23 mouse cellular contexts compared by ENCODE assay signal in the genomic region with DNA sequence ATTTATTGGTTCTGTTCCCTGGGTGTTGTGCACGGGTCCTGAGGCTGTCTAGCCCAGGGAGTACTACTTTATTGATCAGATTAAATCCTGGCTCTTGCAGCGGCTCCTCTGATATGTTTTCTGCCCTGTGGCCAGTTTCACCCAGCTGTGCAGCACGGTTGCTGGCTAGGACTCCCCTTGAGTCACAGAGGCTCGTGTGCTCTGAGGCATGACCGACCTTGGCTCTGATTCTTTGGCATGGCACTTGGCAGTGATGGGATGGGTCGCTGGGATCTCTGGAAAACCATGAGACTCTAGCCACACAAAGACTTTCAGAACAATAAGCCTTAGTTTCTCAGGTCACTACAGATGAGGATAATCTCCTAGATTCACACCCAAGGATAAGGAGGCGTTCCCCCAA. TPM values are rescaled to one million over a fixed set of nuclear protein-coding genes. Genes with fewer than 3 reads are reported as not detected.
DNase-seq lines count a peak whose midpoint lies in the region; ATAC-seq and TF ChIP-seq lines count a peak whose summit lies in the region.
"Had no signal": no experiment of that assay in that cellular context is flagged by ENCODE, and none has a peak within 500 bp of the region (broad histone marks: within the 10 kb centered on the region; RNA-seq: fewer than 3 reads in every experiment).

No protein-coding gene starts in this region.

- TF ChIP-seq CTCF in kidney, adult 2 months (conservative IDR thresholded peaks at IDR 0.05; ENCODE audit: insufficient read depth, insufficient read length, low read depth, low read length): no peak
- no peak for TF ChIP-seq CTCF in liver, adult 2 months (IDR thresholded peaks at IDR 0.05; ENCODE audit: low read depth, low read length)

- no peak overlapping the region for H3K4me2 ChIP-seq in kidney, embryonic 14.5 days (replicated peaks; ENCODE audit: low read depth, low read length)
- no peak overlapping the region for H3K4me2 ChIP-seq in liver, embryonic 11.5 days
- H3K4me2 ChIP-seq in neural tube, embryonic 15.5 days: no peak overlapping the region
- H3K4me2 ChIP-seq: heart, embryonic 13.5 days; hindbrain, embryonic 13.5 days had no signal

- no peaks in the 10 kb centered on the region for H3K9me3 ChIP-seq in kidney, embryonic 14.5 days (ENCODE audit: control insufficient read depth, low read length)
- H3K9me3 ChIP-seq in liver, embryonic 11.5 days (ENCODE audit: control insufficient read depth, low read length): no peaks in the 10 kb centered on the region
- no peaks in the 10 kb centered on the region for H3K9me3 ChIP-seq in neural tube, embryonic 15.5 days (replicated peaks)
- H3K9me3 ChIP-seq: forebrain, embryonic 10.5 days; heart, embryonic 13.5 days; hindbrain, embryonic 13.5 days; limb, embryonic 10.5 days had no signal

- H3K79me2 ChIP-seq in liver, adult 2 months (ENCODE audit: control insufficient read depth, insufficient read depth, low read length): no peaks in the 10 kb centered on the region

- H3K9ac ChIP-seq in kidney, embryonic 14.5 days (ENCODE audit: low read depth, low read length): no peak overlapping the region
- H3K9ac ChIP-seq in liver, adult 2 months (ENCODE audit: low read depth, low read length): no peak overlapping the region
- H3K9ac ChIP-seq in liver, embryonic 11.5 days (ENCODE audit: low read depth, low read length): no peak overlapping the region
- no peak overlapping the region for H3K9ac ChIP-seq in neural tube, embryonic 15.5 days (replicated peaks)
- H3K9ac ChIP-seq: heart, embryonic 13.5 days; hindbrain, embryonic 13.5 days; liver, postnatal 0 days had no signal

- H3K4me3 ChIP-seq in kidney, adult 2 months (ENCODE audit: insufficient read depth, low read depth, low read length): no peak overlapping the region
- H3K4me3 ChIP-seq in kidney, embryonic 14.5 days (ENCODE audit: low read length): no peak overlapping the region
- H3K4me3 ChIP-seq in liver, adult 2 months (ENCODE audit: insufficient read depth, low read depth, low read length): no peak overlapping the region
- no peak overlapping the region for H3K4me3 ChIP-seq in liver, embryonic 11.5 days (ENCODE audit: low read depth, low read length)
- H3K4me3 ChIP-seq in neural tube, embryonic 15.5 days (replicated peaks): no peak overlapping the region
- H3K4me3 ChIP-seq: forebrain, embryonic 10.5 days; heart, embryonic 13.5 days; hindbrain, embryonic 13.5 days; left cerebral cortex, adult 2 months; limb, embryonic 10.5 days had no signal

- no peaks in the 10 kb centered on the region for H3K36me3 ChIP-seq in kidney, adult 2 months (ENCODE audit: control insufficient read depth, insufficient read depth, low read length)
- H3K36me3 ChIP-seq in kidney, embryonic 14.5 days (ENCODE audit: control insufficient read depth, insufficient read depth, low read length): no peaks in the 10 kb centered on the region
- H3K36me3 ChIP-seq in liver, adult 2 months (ENCODE audit: control insufficient read depth, insufficient read depth, low read length): no peaks in the 10 kb centered on the region
- H3K36me3 ChIP-seq in liver, embryonic 11.5 days (ENCODE audit: control insufficient read depth, insufficient read depth, low read length): no peaks in the 10 kb centered on the region
- no peaks in the 10 kb centered on the region for H3K36me3 ChIP-seq in neural tube, embryonic 15.5 days
- H3K36me3 ChIP-seq: forebrain, embryonic 10.5 days; heart, embryonic 13.5 days; hindbrain, embryonic 13.5 days; limb, embryonic 10.5 days had no signal

- no peaks in the 10 kb centered on the region for H3K27me3 ChIP-seq in kidney, adult 2 months (replicated peaks; ENCODE audit: control insufficient read depth, insufficient read depth, low read length)
- H3K27me3 ChIP-seq in kidney, embryonic 14.5 days (ENCODE audit: control insufficient read depth, insufficient read depth, low read length): no peaks in the 10 kb centered on the region
- H3K27me3 ChIP-seq in liver, adult 2 months (ENCODE audit: control insufficient read depth, insufficient read depth, low read length): no peaks in the 10 kb centered on the region
- no peaks in the 10 kb centered on the region; the same call in 1 of the 2 replicates for H3K27me3 ChIP-seq in liver, embryonic 11.5 days (replicated peaks; ENCODE audit: control insufficient read depth, insufficient read depth, low read length)
- H3K27me3 ChIP-seq in neural tube, embryonic 15.5 days (replicated peaks): no peaks in the 10 kb centered on the region

- no peak overlapping the region for H3K27ac ChIP-seq in kidney, adult 2 months (ENCODE audit: insufficient read depth, low read depth, low read length)
- no peak overlapping the region for H3K27ac ChIP-seq in kidney, embryonic 14.5 days (ENCODE audit: low read depth, low read length)
- no peak overlapping the region for H3K27ac ChIP-seq in liver, adult 2 months (replicated peaks; ENCODE audit: insufficient read depth, low read depth, low read length)
- H3K27ac ChIP-seq in liver, embryonic 11.5 days (ENCODE audit: low read depth, low read length): no peak overlapping the region
- no peak overlapping the region for H3K27ac ChIP-seq in neural tube, embryonic 15.5 days (replicated peaks)
- H3K27ac ChIP-seq: forebrain, embryonic 10.5 days; heart, embryonic 13.5 days; hindbrain, embryonic 13.5 days; left cerebral cortex, adult 2 months; limb, embryonic 10.5 days; macrophage had no signal

- no peak for ATAC-seq in kidney, embryonic 14.5 days (ENCODE audit: low FRiP score, low TSS enrichment)
- no peak for ATAC-seq in liver, embryonic 11.5 days (replicated peaks; ENCODE audit: low FRiP score)
- no peak for ATAC-seq in neural tube, embryonic 15.5 days (ENCODE audit: low FRiP score)
- ATAC-seq: forebrain, embryonic 16.5 days; inflammation-experienced regulatory T-cells, adult 6 months; liver, postnatal 0 days; lung, postnatal 0 days had no signal

- 0 out of 2 replicates have a peak, but pooled peaks cover 2% of the 10 kb centered on the region for H3K4me1 ChIP-seq in kidney, adult 2 months (ENCODE audit: control insufficient read depth, insufficient read depth, low read length)
- no peaks in the 10 kb centered on the region for H3K4me1 ChIP-seq in kidney, embryonic 14.5 days (ENCODE audit: control insufficient read depth, insufficient read depth, low read length)
- H3K4me1 ChIP-seq in liver, adult 2 months (ENCODE audit: control insufficient read depth, insufficient read depth, low read length): no peaks in the 10 kb centered on the region
- H3K4me1 ChIP-seq in liver, embryonic 11.5 days (replicated peaks; ENCODE audit: control insufficient read depth, insufficient read depth, low read length): no peaks in the 10 kb centered on the region
- peaks cover 4% of the 10 kb centered on the region; the same call in 1 of the 2 replicates for H3K4me1 ChIP-seq in neural tube, embryonic 15.5 days
- H3K4me1 ChIP-seq: forebrain, embryonic 10.5 days; heart, embryonic 13.5 days; limb, embryonic 10.5 days had no signal

- peak; percentile 73 for DNase-seq in kidney, adult 2 months
- peak; percentile 64 for DNase-seq in liver, adult 2 months (ENCODE audit: extremely low read depth, low read depth, low spot score)
- DNase-seq in liver, embryonic 11.5 days (ENCODE audit: low spot score): no peak
- peak; percentile 80 for DNase-seq in adrenal gland, adult 2 months
- DNase-seq in adrenal gland, postnatal 25 days: peak; percentile 65
- DNase-seq: cerebellum, adult 11 months; gastrocnemius, postnatal 14 days; heart, adult 18-20 months; heart, postnatal 14 days; liver; liver, postnatal 0 days had no signal

- 43% methylated on average over 7 of the region's 7 CpGs for WGBS in kidney, adult 2 months
- 70% methylated on average over 7 of the region's 7 CpGs for WGBS in kidney, embryonic 14.5 days
- WGBS in liver, adult 2 months: 54% methylated on average over 7 of the region's 7 CpGs
- WGBS in liver, embryonic 11.5 days: 73% methylated on average over 7 of the region's 7 CpGs
- 67% methylated on average over 7 of the region's 7 CpGs for WGBS in neural tube, embryonic 15.5 days

- TF ChIP-seq POLR2A in kidney, adult 2 months (IDR thresholded peaks at IDR 0.05; ENCODE audit: low read depth, low read length): no peak
- no peak for TF ChIP-seq POLR2A in liver, adult 2 months (IDR thresholded peaks at IDR 0.05; ENCODE audit: extremely low read depth, insufficient read depth, low read length)

RNA-seq across cellular contexts. Expression of a gene that starts 8.7 kb away (rescaled TPM):
- 23.3 and 24.2 TPM in 2 replicates for polyA plus RNA-seq in kidney, adult 2 months (2012; rRNA removed)
- polyA plus RNA-seq in kidney, embryonic 14.5 days (2014; fragmentation: Nextera tagmentation; extraction: Ambion mirVana): 16.4 and 21.0 TPM in 2 replicates
- 5.1 and 7.2 TPM in 2 replicates for total RNA-seq in liver, adult 2 months (2014; rRNA removed)
- polyA plus RNA-seq in liver, adult 2 months (2012; rRNA removed): 13.7 and 19.8 TPM in 2 replicates
- 2.3 and 3.0 TPM in 2 replicates for polyA plus RNA-seq in liver, embryonic 11.5 days (2014; fragmentation: Nextera tagmentation; extraction: Ambion mirVana)
- total RNA-seq in adrenal gland, adult 2 months (2021): 1 to 10 TPM; 1.1 to 1.9 TPM
- 1.6 and 4.0 TPM in 2 replicates for polyA plus RNA-seq in adrenal gland, adult 2 months (2012; rRNA removed)
- total RNA-seq in adrenal gland, postnatal 25 days (2021): 0.57 and 0.85 TPM in 2 replicates
- 3.7 and 9.1 TPM in 2 replicates for polyA plus RNA-seq in neural tube, embryonic 15.5 days (2015; fragmentation: Nextera tagmentation; extraction: Ambion mirVana)
- total RNA-seq: monocyte, adult 5-6 weeks had no signal
- polyA plus RNA-seq: macrophage had no signal
